Mouse (Mus musculus): Measurements from ENCODE around the gene Col6a6. TPM values are rescaled to one million over a fixed set of nuclear protein-coding genes. Genes with fewer than 3 reads are reported as not detected.

The Col6a6 gene
- polyA plus RNA-seq, 1 experiment: not detected

DNA sequence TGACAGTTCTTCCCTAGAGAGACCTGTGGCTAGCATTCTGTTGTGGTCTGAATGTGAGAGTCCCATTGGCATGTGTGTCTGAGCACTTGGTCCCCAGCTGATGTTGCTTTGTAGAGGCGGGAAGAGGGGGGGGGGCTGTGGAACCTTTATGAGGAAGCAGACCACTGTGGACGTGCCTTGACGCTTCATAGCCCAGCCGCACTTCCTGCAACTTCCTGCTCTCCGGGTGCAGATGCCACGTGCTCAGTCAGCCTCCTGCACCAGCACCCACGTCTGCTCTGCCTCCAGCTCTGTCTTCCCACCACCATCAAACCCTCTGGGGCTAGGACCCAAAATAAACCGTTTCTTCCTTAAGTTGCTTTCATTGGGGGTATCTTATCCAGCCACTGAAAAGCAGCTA lies 24.5 kb downstream of the Col6a6 start:
- H3K36me3 ChIP-seq (ENCODE audit: control insufficient read depth, insufficient read depth, low read length): no peaks in the 10 kb centered on the region
- 71% methylated on average over 8 of the region's 8 CpGs for WGBS
- H3K4me1 ChIP-seq (ENCODE audit: control insufficient read depth, insufficient read depth, insufficient read length, low read length): no peaks in the 10 kb centered on the region
- no peaks in the 10 kb centered on the region for H3K27me3 ChIP-seq (ENCODE audit: control insufficient read depth, insufficient read depth, low read length)
- no peak overlapping the region for H3K4me3 ChIP-seq (ENCODE audit: low read depth, low read length)
- no peak overlapping the region for H3K27ac ChIP-seq (ENCODE audit: insufficient read depth, low read depth, low read length)
- TF ChIP-seq POLR2A (IDR thresholded peaks at IDR 0.05; ENCODE audit: low read depth, low read length) (no peak), CTCF (IDR thresholded peaks at IDR 0.05; ENCODE audit: extremely low read depth, insufficient read length, insufficient replicate concordance, low read depth, low read length) (no peak)

GRCm38 (mm10) chr9:105801463-105801862 lies 26.5 kb downstream of the Col6a6 start:
- Histone ChIP-seq H3K27ac (ENCODE audit: insufficient read depth, low read depth, low read length) (no peak overlapping the region), H3K4me3 (ENCODE audit: low read depth, low read length) (no peak overlapping the region), H3K36me3 (ENCODE audit: control insufficient read depth, insufficient read depth, low read length) (no peaks in the 10 kb centered on the region), H3K27me3 (ENCODE audit: control insufficient read depth, insufficient read depth, low read length) (no peaks in the 10 kb centered on the region), H3K4me1 (ENCODE audit: control insufficient read depth, insufficient read depth, insufficient read length, low read length) (no peaks in the 10 kb centered on the region)
- WGBS: 76% methylated on average over 5 of the region's 5 CpGs
- no peak for TF ChIP-seq POLR2A (IDR thresholded peaks at IDR 0.05; ENCODE audit: low read depth, low read length)
- no peak for TF ChIP-seq CTCF (IDR thresholded peaks at IDR 0.05; ENCODE audit: extremely low read depth, insufficient read length, insufficient replicate concordance, low read depth, low read length)

DNA sequence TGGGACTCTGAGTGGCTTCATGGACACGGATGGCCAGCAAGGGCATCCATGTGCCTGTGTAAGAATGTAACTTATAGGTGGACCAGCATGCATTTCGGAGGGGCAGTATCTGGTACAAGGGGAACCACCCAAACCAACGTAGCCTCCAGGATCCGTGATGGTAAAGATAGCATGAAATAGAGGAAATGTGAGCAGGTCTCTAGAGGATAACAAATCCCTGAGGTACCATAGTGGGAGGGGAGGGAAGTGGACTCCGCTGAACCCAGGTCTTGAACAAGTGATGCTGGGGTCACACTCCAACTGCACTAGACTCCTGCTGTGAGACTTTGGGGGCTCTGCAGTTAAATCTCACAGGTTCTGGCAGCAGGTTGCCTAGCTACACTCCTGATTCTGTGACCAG lies 27.7 kb downstream of the Col6a6 start:
- Histone ChIP-seq H3K4me3 (ENCODE audit: low read depth, low read length) (no peak overlapping the region), H3K27ac (ENCODE audit: insufficient read depth, low read depth, low read length) (no peak overlapping the region)
- 84% methylated on average over 5 of the region's 5 CpGs for WGBS

DNA sequence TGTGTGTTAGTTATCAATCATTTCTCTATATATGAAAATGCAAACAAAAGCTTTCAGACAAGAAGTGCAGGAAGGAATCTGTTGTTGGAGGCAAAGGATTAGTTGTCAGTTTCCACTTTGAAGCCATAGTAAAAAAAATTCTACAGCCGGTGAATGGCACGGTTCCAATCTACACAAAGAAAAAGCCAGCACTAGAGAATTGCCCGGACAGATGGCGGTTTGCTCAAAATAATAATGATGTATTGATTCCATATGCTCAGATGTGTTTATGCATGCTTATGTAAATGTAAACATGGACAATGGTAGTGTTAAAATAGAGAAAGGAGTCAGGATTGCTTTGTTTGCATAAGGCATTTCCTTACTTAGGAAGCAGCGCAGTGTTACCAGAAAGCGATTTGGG lies 31.8 kb downstream of the Col6a6 start:
- no peaks in the 10 kb centered on the region for H3K27me3 ChIP-seq (ENCODE audit: control insufficient read depth, insufficient read depth, low read length)
- TF ChIP-seq CTCF (IDR thresholded peaks at IDR 0.05; ENCODE audit: extremely low read depth, insufficient read length, insufficient replicate concordance, low read depth, low read length): no peak
- TF ChIP-seq POLR2A (IDR thresholded peaks at IDR 0.05; ENCODE audit: low read depth, low read length): no peak
- H3K27ac ChIP-seq (ENCODE audit: insufficient read depth, low read depth, low read length): no peak overlapping the region
- H3K4me1 ChIP-seq (ENCODE audit: control insufficient read depth, insufficient read depth, insufficient read length, low read length): no peaks in the 10 kb centered on the region
- 39% methylated on average over 6 of the region's 6 CpGs for WGBS
- H3K4me3 ChIP-seq (ENCODE audit: low read depth, low read length): no peak overlapping the region
- no peaks in the 10 kb centered on the region for H3K36me3 ChIP-seq (ENCODE audit: control insufficient read depth, insufficient read depth, low read length)

More for the DNA sequence above, 27.7 kb downstream of the Col6a6 start:
- TF ChIP-seq CTCF (IDR thresholded peaks at IDR 0.05; ENCODE audit: extremely low read depth, insufficient read length, insufficient replicate concordance, low read depth, low read length) (no peak), POLR2A (IDR thresholded peaks at IDR 0.05; ENCODE audit: low read depth, low read length) (no peak)
- Histone ChIP-seq H3K4me1 (ENCODE audit: control insufficient read depth, insufficient read depth, insufficient read length, low read length) (no peaks in the 10 kb centered on the region), H3K36me3 (ENCODE audit: control insufficient read depth, insufficient read depth, low read length) (no peaks in the 10 kb centered on the region), H3K27me3 (ENCODE audit: control insufficient read depth, insufficient read depth, low read length) (no peaks in the 10 kb centered on the region)

GRCm38 (mm10) chr9:105794965-105795364 lies 33.0 kb downstream of the Col6a6 start:
- WGBS: 13% methylated on average over 4 of the region's 4 CpGs
- TF ChIP-seq CTCF (IDR thresholded peaks at IDR 0.05; ENCODE audit: extremely low read depth, insufficient read length, insufficient replicate concordance, low read depth, low read length): no peak
- TF ChIP-seq POLR2A (IDR thresholded peaks at IDR 0.05; ENCODE audit: low read depth, low read length): no peak
- Histone ChIP-seq H3K4me1 (ENCODE audit: control insufficient read depth, insufficient read depth, insufficient read length, low read length) (no peaks in the 10 kb centered on the region), H3K27me3 (ENCODE audit: control insufficient read depth, insufficient read depth, low read length) (no peaks in the 10 kb centered on the region), H3K27ac (ENCODE audit: insufficient read depth, low read depth, low read length) (no peak overlapping the region), H3K36me3 (ENCODE audit: control insufficient read depth, insufficient read depth, low read length) (no peaks in the 10 kb centered on the region), H3K4me3 (ENCODE audit: low read depth, low read length) (no peak overlapping the region)

GRCm38 (mm10) chr9:105791810-105792209 lies 36.1 kb downstream of the Col6a6 start:
- WGBS: 38% methylated on average over 5 of the region's 5 CpGs

GRCm38 (mm10) chr9:105788203-105788602 lies 39.8 kb downstream of the Col6a6 start:
- WGBS: 44% methylated on average over 3 of the region's 3 CpGs
- H3K27ac ChIP-seq (ENCODE audit: insufficient read depth, low read depth, low read length): no peak overlapping the region

More at GRCm38 (mm10) chr9:105791810-105792209, 36.1 kb downstream of the Col6a6 start:
- H3K4me1 ChIP-seq (ENCODE audit: control insufficient read depth, insufficient read depth, insufficient read length, low read length): no peaks in the 10 kb centered on the region; the same call in 1 of the 2 replicates
- no peak overlapping the region for H3K27ac ChIP-seq (ENCODE audit: insufficient read depth, low read depth, low read length)
- no peak for TF ChIP-seq CTCF (IDR thresholded peaks at IDR 0.05; ENCODE audit: extremely low read depth, insufficient read length, insufficient replicate concordance, low read depth, low read length)
- H3K4me3 ChIP-seq (ENCODE audit: low read depth, low read length): no peak overlapping the region
- no peaks in the 10 kb centered on the region for H3K27me3 ChIP-seq (ENCODE audit: control insufficient read depth, insufficient read depth, low read length)
- no peaks in the 10 kb centered on the region for H3K36me3 ChIP-seq (ENCODE audit: control insufficient read depth, insufficient read depth, low read length)

More at GRCm38 (mm10) chr9:105788203-105788602, 39.8 kb downstream of the Col6a6 start:
- H3K27me3 ChIP-seq (ENCODE audit: control insufficient read depth, insufficient read depth, low read length): no peaks in the 10 kb centered on the region
- no peaks in the 10 kb centered on the region for H3K36me3 ChIP-seq (ENCODE audit: control insufficient read depth, insufficient read depth, low read length)
- no peak overlapping the region for H3K4me3 ChIP-seq (ENCODE audit: low read depth, low read length)
- H3K4me1 ChIP-seq (ENCODE audit: control insufficient read depth, insufficient read depth, insufficient read length, low read length): no peaks in the 10 kb centered on the region; the same call in 1 of the 2 replicates
- no peak for TF ChIP-seq CTCF (IDR thresholded peaks at IDR 0.05; ENCODE audit: extremely low read depth, insufficient read length, insufficient replicate concordance, low read depth, low read length)
- TF ChIP-seq POLR2A (IDR thresholded peaks at IDR 0.05; ENCODE audit: low read depth, low read length): no peak

Data from small intestine, adult 2 months (tissue).